Mouse (Mus musculus) forebrain, embryonic 14.5 days (tissue): ENCODE measurements around the gene Gstm2. TPM values are rescaled to one million over a fixed set of nuclear protein-coding genes. Genes with fewer than 3 reads are reported as not detected.
"Not testable (repeated sequence)": the region's sequence is repeated elsewhere in the genome, so short reads cannot be mapped to it uniquely, and the experiment has no call there.

Experiments used
- ATAC-seq: fragments of 200-750 bp; cut with Nextera tagmentation; 2 replicates; pipeline ENCODE4 v1.8.0; 2017; ENCODE audit warnings: mild to moderate bottlenecking, moderate library complexity
- DNase-seq: peaks from one replicate; pipeline ENCODE4 v3.0.0-alpha.2; 2015; ENCODE audit warnings: low spot score
- H3K27ac ChIP-seq: fragments of 300-500 bp; sonication (generic); 2 replicates; pipeline ENCODE4 v1.5.1; 2014; ENCODE audit warnings: low read depth, mild to moderate bottlenecking, control low read depth, low read length, moderate library complexity
- H3K27me3 ChIP-seq: fragments of 300-500 bp; sonication (generic); replicated peaks from 2 replicates; pipeline ENCODE4 v1.6.1; 2014; ENCODE audit warnings: low read length, control low read depth, mixed read lengths; ENCODE audit not compliant: control insufficient read depth, insufficient read depth
- H3K36me3 ChIP-seq: fragments of 300-500 bp; sonication (generic); 2 replicates; pipeline ENCODE4 v1.6.1; 2014; ENCODE audit warnings: low read length, control low read depth; ENCODE audit not compliant: control insufficient read depth, insufficient read depth
- H3K4me1 ChIP-seq: fragments of 300-500 bp; sonication (generic); 2 replicates; pipeline ENCODE4 v1.6.1; 2014; ENCODE audit warnings: antibody characterized with exemption, low read length, control low read depth; ENCODE audit not compliant: control insufficient read depth, insufficient read depth
- H3K4me2 ChIP-seq: fragments of 300-500 bp; sonication (generic); 2 replicates; pipeline ENCODE4 v1.6.1; 2014; ENCODE audit warnings: mild to moderate bottlenecking, control low read depth, low read length
- H3K4me3 ChIP-seq: fragments of 300-500 bp; sonication (generic); 2 replicates; pipeline ENCODE4 v1.5.1; 2014; ENCODE audit warnings: low read depth, low read length, control low read depth
- H3K9ac ChIP-seq: fragments of 300-500 bp; sonication (generic); 2 replicates; pipeline ENCODE4 v1.6.1; 2014; ENCODE audit warnings: mild to moderate bottlenecking, low read length, control low read depth, moderate library complexity
- H3K9me3 ChIP-seq: fragments of 300-500 bp; sonication (generic); replicated peaks from 2 replicates; pipeline ENCODE4 v1.6.1; 2016; ENCODE audit warnings: low read length, control low read depth, mixed read lengths; ENCODE audit not compliant: control insufficient read depth
- WGBS: fragments of 180-500 bp; shearing (Covaris S2); extraction: QIAGEN DNeasy Blood & Tissue Kit; methylation state at CpG from one replicate; pipeline ENCODE4 v1.1.7; 2014; 5-methylcytosine and 5-hydroxymethylcytosine counted together
- polyA plus RNA-seq: library from polyadenylated mRNA; unstranded; fragments of >200 nt; fragmentation: Nextera tagmentation; extraction: Ambion mirVana; gene quantifications from 2 replicates; pipeline ENCODE4 v1.2.1, GENCODE M21; 2014

Gstm2 gene
- polyA plus RNA-seq, 1 experiment from 2014 or later: 5.5 TPM

- H3K27ac ChIP-seq: no peak overlapping the region
- no peak overlapping the region for H3K4me2 ChIP-seq
- no peaks in the 10 kb centered on the region for H3K36me3 ChIP-seq
- ATAC-seq: no peak
- 85% methylated on average over 6 of the region's 6 CpGs for WGBS
- no peaks in the 10 kb centered on the region for H3K27me3 ChIP-seq
- no peak overlapping the region for H3K9ac ChIP-seq
- no peak for DNase-seq
- no peaks in the 10 kb centered on the region for H3K4me1 ChIP-seq
- no peak overlapping the region for H3K4me3 ChIP-seq
- no peaks in the 10 kb centered on the region for H3K9me3 ChIP-seq
Observed at GRCm38 (mm10) chr3:107982726-107983125, 3.5 kb downstream of the Gstm2 start.

DNA sequence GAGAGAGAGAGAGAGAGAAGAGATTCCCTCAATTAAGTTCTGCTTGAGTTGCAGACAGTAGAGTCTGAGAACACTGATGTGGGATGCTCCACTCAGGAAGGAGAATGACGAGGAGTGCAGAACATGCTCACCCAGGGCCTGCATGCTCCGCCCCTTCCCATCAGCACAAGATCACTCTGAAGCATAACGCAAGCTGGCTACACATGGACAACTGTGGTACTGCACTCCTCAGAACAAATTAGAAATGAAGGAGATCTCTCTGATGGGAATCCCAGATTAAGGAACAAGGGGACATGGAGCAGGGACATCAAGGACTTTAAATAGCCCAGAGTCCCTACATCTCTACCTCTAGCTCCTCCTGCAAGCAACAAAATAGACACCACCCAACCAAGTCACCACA is 5.0 kb downstream of the Gstm2 start:
- no peak overlapping the region for H3K9ac ChIP-seq
- no peak overlapping the region for H3K4me3 ChIP-seq
- H3K36me3 ChIP-seq: no peaks in the 10 kb centered on the region
- H3K4me2 ChIP-seq: no peak overlapping the region
- no peaks in the 10 kb centered on the region for H3K4me1 ChIP-seq
- no peak overlapping the region for H3K27ac ChIP-seq
- no peaks in the 10 kb centered on the region for H3K27me3 ChIP-seq
- ATAC-seq (no peak), DNase-seq (no peak)
- no peaks in the 10 kb centered on the region for H3K9me3 ChIP-seq
- 67% methylated on average over 3 of the region's 3 CpGs for whole genome bisulfite sequencing

DNA sequence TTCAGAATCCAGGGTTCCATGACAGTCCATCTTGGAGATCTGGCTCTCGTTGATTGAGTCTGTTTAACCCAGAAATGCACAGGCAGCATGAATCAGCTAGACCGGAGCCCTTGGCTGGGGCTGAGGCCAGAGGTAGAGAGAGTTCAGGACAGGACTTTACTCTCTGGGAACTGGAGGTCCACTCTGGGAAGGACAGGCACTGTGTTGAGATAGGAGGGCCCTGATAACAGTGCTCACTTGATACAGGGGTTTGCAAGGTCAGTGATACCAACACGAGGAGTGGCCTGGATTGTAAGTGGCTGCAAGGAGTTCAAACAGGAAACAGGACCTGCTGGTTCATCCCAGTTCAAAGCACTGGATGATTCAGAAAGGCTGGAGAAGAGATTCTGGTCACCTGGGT is 8.6 kb downstream of the Gstm2 start:
- no peak overlapping the region for H3K4me3 ChIP-seq
- WGBS: 83% methylated on average over 3 of the region's 3 CpGs
- no peak overlapping the region for H3K27ac ChIP-seq
- no peaks in the 10 kb centered on the region for H3K27me3 ChIP-seq
- no peaks in the 10 kb centered on the region for H3K9me3 ChIP-seq
- no peaks in the 10 kb centered on the region for H3K4me1 ChIP-seq
- DNase-seq (no peak), ATAC-seq (no peak)
- no peak overlapping the region for H3K4me2 ChIP-seq
- H3K9ac ChIP-seq: no peak overlapping the region
- H3K36me3 ChIP-seq: no peaks in the 10 kb centered on the region

GRCm38 (mm10) chr3:107974237-107974636 is 12.0 kb downstream of the Gstm2 start:
- H3K27ac ChIP-seq: no peak overlapping the region
- no peaks in the 10 kb centered on the region for H3K27me3 ChIP-seq
- ATAC-seq: no peak

GRCm38 (mm10) chr3:107972070-107972469 is 14.2 kb downstream of the Gstm2 start:
- ATAC-seq: no peak
- WGBS: 95% methylated on average over 3 of the region's 3 CpGs
- Histone ChIP-seq H3K4me3 (no peak overlapping the region), H3K27me3 (no peaks in the 10 kb centered on the region), H3K9me3 (no peaks in the 10 kb centered on the region), H3K4me2 (no peak overlapping the region), H3K27ac (no peak overlapping the region), H3K4me1 (no peaks in the 10 kb centered on the region), H3K9ac (no peak overlapping the region), H3K36me3 (no peaks in the 10 kb centered on the region)
- no peak for DNase-seq

More at GRCm38 (mm10) chr3:107974237-107974636, 12.0 kb downstream of the Gstm2 start:
- no peak overlapping the region for H3K4me2 ChIP-seq
- H3K4me3 ChIP-seq: no peak overlapping the region
- no peaks in the 10 kb centered on the region for H3K4me1 ChIP-seq
- H3K9me3 ChIP-seq: no peaks in the 10 kb centered on the region
- H3K9ac ChIP-seq: no peak overlapping the region
- H3K36me3 ChIP-seq: no peaks in the 10 kb centered on the region
- no peak for DNase-seq
- 97% methylated on average over 1 of the region's 1 CpGs for WGBS

DNA sequence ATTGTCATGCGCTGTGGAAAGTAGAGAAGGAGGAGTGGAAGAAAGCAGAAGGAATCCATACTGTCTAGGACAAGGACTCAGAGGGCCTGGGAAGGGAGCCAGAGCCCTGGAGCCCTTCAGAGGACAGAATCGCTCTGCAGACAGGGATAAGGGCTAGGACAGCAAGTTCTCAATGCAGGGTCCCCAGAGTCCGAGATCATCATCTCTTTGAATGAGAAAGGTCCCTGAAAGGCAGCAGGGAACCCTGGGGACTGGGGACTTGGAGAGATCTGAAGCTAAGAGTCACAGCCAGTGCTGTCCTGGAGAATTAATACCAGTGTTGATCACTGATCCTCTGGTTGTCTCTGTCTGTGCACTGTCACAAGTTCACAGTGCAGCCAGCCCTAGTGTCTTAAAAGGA is 15.2 kb downstream of the Gstm2 start:
- H3K4me1 ChIP-seq, H3K27me3 ChIP-seq, H3K9ac ChIP-seq, H3K36me3 ChIP-seq, H3K9me3 ChIP-seq, H3K27ac ChIP-seq, H3K4me3 ChIP-seq, DNase-seq, ATAC-seq, H3K4me2 ChIP-seq: not testable (repeated sequence)
- WGBS: 63% methylated on average over 3 of the region's 3 CpGs

GRCm38 (mm10) chr3:107968724-107969395 is 17.4 kb downstream of the Gstm2 start, which contains the start of gene Gstm3:
Gene Gstm3, minus strand, starts transcription at chr3:107969283.
- H3K36me3 ChIP-seq: no peaks in the 10 kb centered on the region
- H3K4me2 ChIP-seq: no peak within 1 kb of the TSS
- no peaks in the 10 kb centered on the region for H3K9me3 ChIP-seq
- no peak within 1 kb of the TSS for H3K4me3 ChIP-seq
- ATAC-seq (no peak), DNase-seq (no peak)
- no peak within 1 kb of the TSS for H3K27ac ChIP-seq
- 76% methylated on average over 13 of the region's 13 CpGs for WGBS
- no peak within 1 kb of the TSS for H3K9ac ChIP-seq
- H3K27me3 ChIP-seq: no peaks in the 10 kb centered on the region
- peaks cover 6% of the 10 kb centered on the region; the same call in 1 of the 2 replicates for H3K4me1 ChIP-seq

DNA sequence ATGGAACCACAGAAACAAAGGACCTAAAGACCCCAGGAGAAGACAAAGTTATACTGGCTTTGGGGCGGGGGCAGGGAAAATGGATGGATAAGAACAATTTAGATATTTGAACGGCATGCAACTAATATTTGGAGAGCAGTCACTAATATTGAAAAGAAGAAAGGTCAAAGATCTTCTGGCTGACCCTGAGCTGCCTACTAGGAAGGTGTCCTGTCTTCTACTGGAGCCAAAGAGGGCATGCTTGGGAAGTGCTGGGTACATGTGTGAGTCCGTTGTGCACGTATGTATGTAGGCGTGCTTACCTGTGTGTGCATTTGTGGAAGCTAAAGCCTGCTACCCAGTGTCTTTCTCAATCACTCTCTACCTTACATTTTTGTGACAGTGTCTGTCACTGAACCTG is 19.6 kb downstream of the Gstm2 start:
- ATAC-seq: no peak
- Histone ChIP-seq H3K4me2 (no peak overlapping the region), H3K4me3 (no peak overlapping the region), H3K9me3 (no peaks in the 10 kb centered on the region), H3K9ac (no peak overlapping the region), H3K4me1 (peaks cover 6% of the 10 kb centered on the region; the same call in 1 of the 2 replicates), H3K27me3 (no peaks in the 10 kb centered on the region), H3K27ac (no peak overlapping the region), H3K36me3 (no peaks in the 10 kb centered on the region)
- no peak for DNase-seq
- WGBS: 94% methylated on average over 5 of the region's 5 CpGs

DNA sequence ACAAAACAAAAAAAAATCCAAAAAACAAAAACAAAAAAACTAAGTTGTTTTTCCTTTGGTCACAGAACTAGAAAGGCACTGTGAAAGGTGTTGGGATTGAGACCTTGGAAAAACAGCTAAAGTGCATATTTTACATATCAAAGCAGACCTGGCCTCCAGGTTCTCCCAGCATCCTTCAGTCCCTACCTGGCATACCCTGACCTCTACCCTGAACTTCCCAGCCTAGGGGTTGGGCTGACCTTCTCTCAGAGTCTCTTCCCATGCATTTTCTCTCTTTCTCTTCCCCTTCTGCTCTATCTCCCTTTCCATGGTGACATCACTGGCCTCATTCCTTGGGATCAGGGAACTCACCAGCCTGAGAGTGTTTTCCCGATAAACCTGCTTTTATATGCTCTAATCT is 20.7 kb downstream of the Gstm2 start:
- no peak for ATAC-seq
- no peak for DNase-seq
- 75% methylated on average over 1 of the region's 1 CpGs for WGBS
- H3K4me3 ChIP-seq: no peak overlapping the region
- H3K4me1 ChIP-seq: peaks cover 6% of the 10 kb centered on the region; the same call in 1 of the 2 replicates
- H3K36me3 ChIP-seq: no peaks in the 10 kb centered on the region
- no peaks in the 10 kb centered on the region for H3K9me3 ChIP-seq
- H3K4me2 ChIP-seq: no peak overlapping the region
- no peaks in the 10 kb centered on the region for H3K27me3 ChIP-seq
- no peak overlapping the region for H3K27ac ChIP-seq
- H3K9ac ChIP-seq: no peak overlapping the region
